Mouse (Mus musculus) heart, postnatal 0 days (tissue): ENCODE data around the gene 1700113H08Rik. TPM values are rescaled to one million over a fixed set of nuclear protein-coding genes. Genes with fewer than 3 reads are reported as not detected.

Experiments used
- ATAC-seq: fragments of 200-750 bp; cut with Nextera tagmentation; 2 replicates; pipeline ENCODE4 v1.8.0; 2017; ENCODE audit warnings: low read depth, moderate number of reproducible peaks, moderate library complexity; ENCODE audit not compliant: insufficient read depth
- DNase-seq: peaks from one replicate; pipeline ENCODE4 v3.0.0-alpha.2; 2016; ENCODE audit warnings: low spot score
- H3K27ac ChIP-seq: fragments of 300-500 bp; sonication (generic); 2 replicates; pipeline ENCODE4 v1.5.1; 2014; ENCODE audit warnings: low read depth, mild to moderate bottlenecking
- H3K27me3 ChIP-seq: fragments of 300-500 bp; sonication (generic); 2 replicates; pipeline ENCODE4 v1.6.1; 2014; ENCODE audit warnings: low read length, mixed read lengths; ENCODE audit not compliant: control insufficient read depth, insufficient read depth
- H3K36me3 ChIP-seq: fragments of 300-500 bp; sonication (generic); replicated peaks from 2 replicates; pipeline ENCODE4 v1.6.1; 2014; ENCODE audit warnings: low read length, mixed read lengths; ENCODE audit not compliant: control insufficient read depth, insufficient read depth
- H3K4me1 ChIP-seq: fragments of 300-500 bp; sonication (generic); 2 replicates; pipeline ENCODE4 v1.6.1; 2014; ENCODE audit warnings: antibody characterized with exemption; ENCODE audit not compliant: control insufficient read depth, insufficient read depth
- H3K4me2 ChIP-seq: fragments of 300-500 bp; sonication (generic); 2 replicates; pipeline ENCODE4 v1.6.1; 2014; ENCODE audit warnings: low read depth, mild to moderate bottlenecking, low read length, moderate library complexity
- H3K4me3 ChIP-seq: fragments of 300-500 bp; sonication (generic); 2 replicates; pipeline ENCODE4 v1.5.1; 2014; ENCODE audit warnings: low read depth, low read length
- H3K9ac ChIP-seq: fragments of 300-500 bp; sonication (generic); replicated peaks from 2 replicates; pipeline ENCODE4 v1.6.1; 2014; ENCODE audit warnings: low read depth, low read length, mixed read lengths
- H3K9me3 ChIP-seq: fragments of 300-500 bp; sonication (generic); replicated peaks from 2 replicates; pipeline ENCODE4 v1.6.1; 2016; ENCODE audit warnings: low read length; ENCODE audit not compliant: control insufficient read depth
- CTCF ChIP-seq: IDR thresholded peaks from 2 replicates; pipeline ENCODE4 v1.5.1; 2016; ENCODE audit warnings: antibody characterized with exemption, control low read depth, low read depth
- EP300 ChIP-seq: IDR thresholded peaks from 2 replicates; pipeline ENCODE4 v1.6.1; 2016; ENCODE audit warnings: antibody characterized with exemption, low read depth
- WGBS: fragments of 180-500 bp; shearing (Covaris S2); extraction: QIAGEN DNeasy Blood & Tissue Kit; methylation state at CpG from one replicate; pipeline ENCODE4 v1.1.7; 2014; 5-methylcytosine and 5-hydroxymethylcytosine counted together
- polyA plus RNA-seq: library from polyadenylated mRNA; unstranded; fragments of >200 nt; fragmentation: Nextera tagmentation; extraction: Ambion mirVana; gene quantifications from 2 replicates; pipeline ENCODE4 v1.2.1, GENCODE M21; 2015
- total RNA-seq: library from RNA; depleted of rRNA; stranded (reverse); fragments of >200 nt; gene quantifications from 2 replicates; pipeline ENCODE4 v1.2.3, GENCODE M21; 2014; ENCODE audit warnings: low replicate concordance; rRNA removed

1700113H08Rik gene
- total and polyA plus RNA-seq, 2 experiments from 2014 or later = 0.49 TPM; not detected in 1

GRCm38 (mm10) chr10:87239332-87240008, 181.6 kb downstream of the 1700113H08Rik start:
- no peaks in the 10 kb centered on the region for H3K36me3 ChIP-seq
- DNase-seq = no peak
- no peaks in the 10 kb centered on the region for H3K9me3 ChIP-seq
- H3K27ac ChIP-seq = no peak overlapping the region
- no peaks in the 10 kb centered on the region for H3K4me1 ChIP-seq
- 74% methylated on average over 9 of the region's 9 CpGs for WGBS
- TF ChIP-seq EP300 (no peak), CTCF (no peak)
- no peak overlapping the region for H3K9ac ChIP-seq
- no peak overlapping the region for H3K4me2 ChIP-seq
- no peaks in the 10 kb centered on the region for H3K27me3 ChIP-seq
- ATAC-seq = no peak
- no peak overlapping the region for H3K4me3 ChIP-seq

- Histone ChIP-seq H3K9ac (no peak overlapping the region), H3K27me3 (no peaks in the 10 kb centered on the region), H3K9me3 (no peaks in the 10 kb centered on the region), H3K4me2 (no peak overlapping the region), H3K27ac (no peak overlapping the region), H3K36me3 (no peaks in the 10 kb centered on the region), H3K4me1 (no peaks in the 10 kb centered on the region), H3K4me3 (no peak overlapping the region)
- ATAC-seq (no peak), DNase-seq (no peak)
- no peak for TF ChIP-seq EP300
- 61% methylated on average over 3 of the region's 3 CpGs for WGBS
These were observed 213.9 kb downstream of the 1700113H08Rik start for GRCm38 (mm10) chr10:87271724-87272123.

- no peak overlapping the region for H3K9ac ChIP-seq
- no peaks in the 10 kb centered on the region for H3K27me3 ChIP-seq
- no peak overlapping the region for H3K4me3 ChIP-seq
- no peaks in the 10 kb centered on the region for H3K36me3 ChIP-seq
- no peaks in the 10 kb centered on the region for H3K4me1 ChIP-seq
- no peak overlapping the region for H3K4me2 ChIP-seq
- DNase-seq (no peak), ATAC-seq (no peak)
- TF ChIP-seq EP300 (no peak), CTCF (no peak)
- WGBS = 52% methylated on average over 8 of the region's 8 CpGs
- H3K27ac ChIP-seq = no peak overlapping the region
- H3K9me3 ChIP-seq = no peaks in the 10 kb centered on the region
These were observed 214.3 kb downstream of the 1700113H08Rik start for GRCm38 (mm10) chr10:87272133-87272622.

GRCm38 (mm10) chr10:87275075-87275474, 217.2 kb downstream of the 1700113H08Rik start:
- no peaks in the 10 kb centered on the region for H3K9me3 ChIP-seq
- H3K9ac ChIP-seq = no peak overlapping the region
- H3K27ac ChIP-seq = no peak overlapping the region
- no peak for TF ChIP-seq EP300
- no peak for TF ChIP-seq CTCF
- no peaks in the 10 kb centered on the region for H3K4me1 ChIP-seq
- H3K4me2 ChIP-seq = no peak overlapping the region
- no peak overlapping the region for H3K4me3 ChIP-seq
- DNase-seq = no peak
- ATAC-seq = no peak
- no peaks in the 10 kb centered on the region for H3K36me3 ChIP-seq
- H3K27me3 ChIP-seq = no peaks in the 10 kb centered on the region

Other genes starting within 250 kb of the 1700113H08Rik start
- 1.9 and 3.9 TPM in 2 replicates for gene Stab2, start 50.0 kb upstream of the 1700113H08Rik start, total RNA-seq
- 0.21 and 0.22 TPM in 2 replicates for gene Stab2, start 50.0 kb upstream of the 1700113H08Rik start, polyA plus RNA-seq